Mouse (Mus musculus) hindbrain, embryonic 12.5 days (tissue): ENCODE measurements around the gene Ank. TPM values are rescaled to one million over a fixed set of nuclear protein-coding genes. Genes with fewer than 3 reads are reported as not detected.

Experiments
- ATAC-seq: fragments of 200-750 bp; cut with Nextera tagmentation; 2 replicates; pipeline ENCODE4 v1.8.0; 2017; ENCODE audit warnings: moderate TSS enrichment; ENCODE audit not compliant: low FRiP score
- H3K27ac ChIP-seq: fragments of 300-500 bp; sonication (generic); 2 replicates; pipeline ENCODE4 v1.5.1; 2016; ENCODE audit warnings: mild to moderate bottlenecking
- H3K27me3 ChIP-seq: fragments of 300-500 bp; sonication (generic); 2 replicates; pipeline ENCODE4 v1.6.1; 2016; ENCODE audit warnings: mild to moderate bottlenecking
- H3K36me3 ChIP-seq: fragments of 300-500 bp; sonication (generic); 2 replicates; pipeline ENCODE4 v1.6.1; 2016; ENCODE audit warnings: mild to moderate bottlenecking
- H3K4me1 ChIP-seq: fragments of 300-500 bp; sonication (generic); 2 replicates; pipeline ENCODE4 v1.6.1; 2016
- H3K4me2 ChIP-seq: fragments of 300-500 bp; sonication (generic); replicated peaks from 2 replicates; pipeline ENCODE4 v1.6.1; 2016; ENCODE audit warnings: mild to moderate bottlenecking
- H3K4me3 ChIP-seq: fragments of 300-500 bp; sonication (generic); 2 replicates; pipeline ENCODE4 v1.5.1; 2016; ENCODE audit warnings: mild to moderate bottlenecking
- H3K9ac ChIP-seq: fragments of 300-500 bp; sonication (generic); 2 replicates; pipeline ENCODE4 v1.6.1; 2016; ENCODE audit warnings: mild to moderate bottlenecking, moderate library complexity
- H3K9me3 ChIP-seq: fragments of 300-500 bp; sonication (generic); replicated peaks from 2 replicates; pipeline ENCODE4 v1.6.1; 2016; ENCODE audit warnings: mild to moderate bottlenecking
- WGBS: fragments of 180-500 bp; shearing (Covaris S2); methylation state at CpG from one replicate; pipeline ENCODE4 v1.1.7; 2016; 5-methylcytosine and 5-hydroxymethylcytosine counted together
- polyA plus RNA-seq: library from polyadenylated mRNA; unstranded; fragments of >200 nt; fragmentation: Nextera tagmentation; extraction: Ambion mirVana; gene quantifications from 2 replicates; pipeline ENCODE4 v1.2.1, GENCODE M21; 2016

The Ank gene
- 15.2 and 15.7 TPM in 2 replicates for polyA plus RNA-seq

GRCm38 (mm10) chr15:27466131-27467080, at the start of gene Ank:
Gene Ank, plus strand, starts transcription at chr15:27466677.
- peak within 1 kb of the TSS; percentile 95 for H3K27ac ChIP-seq
- H3K4me2 ChIP-seq, result peak within 1 kb of the TSS; percentile 68
- H3K4me1 ChIP-seq, result peaks cover 19% of the 10 kb centered on the region
- under 1% methylated on average over 93 of the region's 120 CpGs for WGBS
- no peaks in the 10 kb centered on the region for H3K9me3 ChIP-seq
- H3K27me3 ChIP-seq, result no peaks in the 10 kb centered on the region
- peak within 1 kb of the TSS; percentile 77 for H3K4me3 ChIP-seq
- peak; percentile 90 for ATAC-seq
- no peaks in the 10 kb centered on the region for H3K36me3 ChIP-seq
- H3K9ac ChIP-seq, result peak within 1 kb of the TSS; percentile 88

DNA sequence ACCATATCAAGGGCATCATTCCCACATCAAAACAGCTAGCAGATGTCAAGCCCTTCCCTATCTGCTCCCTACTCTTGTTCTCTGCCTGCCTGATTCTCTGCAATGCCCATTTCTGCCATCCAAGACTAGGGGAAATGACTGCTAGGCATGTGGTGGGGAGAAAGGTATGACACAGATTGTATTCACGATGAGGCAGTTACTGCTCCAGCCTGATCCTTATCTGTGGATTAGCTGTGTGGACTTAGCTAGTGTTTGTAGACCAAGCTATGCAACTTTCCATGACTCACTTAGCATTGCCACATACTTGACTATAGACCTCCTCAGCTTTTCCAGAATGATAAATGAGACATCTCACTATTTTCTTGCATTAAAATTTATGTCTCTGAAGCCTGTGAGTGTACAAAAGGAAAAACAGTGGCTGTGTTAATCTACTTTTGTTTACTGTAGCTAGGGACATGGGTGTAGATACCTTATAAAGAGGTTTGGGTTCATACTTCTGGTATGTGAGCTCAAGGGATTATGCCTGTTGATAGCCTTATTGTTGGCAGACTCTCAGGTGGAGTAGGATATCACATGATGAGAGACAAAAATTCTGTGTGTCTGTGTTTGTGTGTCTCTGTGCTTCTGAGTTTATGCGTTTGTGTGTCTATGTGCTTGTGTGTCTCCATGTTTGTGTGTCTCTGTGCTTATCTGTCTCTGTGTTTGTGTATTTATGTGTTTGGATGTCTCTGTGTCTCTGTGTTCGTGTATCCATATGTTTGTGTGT, 47.7 kb upstream of the Ank start:
- no peak for ATAC-seq
- no peaks in the 10 kb centered on the region for H3K9me3 ChIP-seq
- 94% methylated on average over 3 of the region's 3 CpGs for WGBS

GRCm38 (mm10) chr15:27421531-27421930, 44.9 kb upstream of the Ank start:
- WGBS, result 86% methylated on average over 6 of the region's 6 CpGs
- Histone ChIP-seq H3K4me3 (no peak overlapping the region), H3K9ac (no peak overlapping the region), H3K36me3 (no peaks in the 10 kb centered on the region), H3K27ac (no peak overlapping the region), H3K9me3 (no peaks in the 10 kb centered on the region), H3K4me2 (no peak overlapping the region), H3K4me1 (no peaks in the 10 kb centered on the region), H3K27me3 (no peaks in the 10 kb centered on the region)
- ATAC-seq, result no peak

More for the DNA sequence above, 47.7 kb upstream of the Ank start:
- Histone ChIP-seq H3K27me3 (no peaks in the 10 kb centered on the region), H3K4me3 (no peak overlapping the region), H3K4me1 (no peaks in the 10 kb centered on the region), H3K27ac (no peak overlapping the region), H3K4me2 (no peak overlapping the region), H3K36me3 (no peaks in the 10 kb centered on the region), H3K9ac (no peak overlapping the region)

DNA sequence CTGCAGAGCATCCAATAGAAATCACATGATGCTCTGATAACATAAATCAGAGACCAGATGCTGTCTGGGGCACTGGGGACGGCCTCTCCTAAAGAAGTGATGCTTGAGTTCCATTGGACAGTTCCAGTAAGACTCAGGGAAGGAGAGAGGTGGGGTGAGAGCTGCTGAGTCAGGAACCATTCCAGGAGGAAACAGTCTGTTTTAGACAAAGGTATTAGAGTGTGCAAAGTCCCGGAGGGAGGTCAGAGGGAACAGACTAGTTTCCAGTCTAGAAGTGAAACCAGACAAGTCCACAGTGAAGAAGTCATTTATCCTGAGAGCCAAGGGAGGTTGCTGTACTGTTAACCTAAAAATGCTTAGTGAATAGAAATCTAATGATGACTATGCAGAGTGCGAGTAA, 38.9 kb upstream of the Ank start:
- no peak for ATAC-seq
- Histone ChIP-seq H3K27ac (no peak overlapping the region), H3K36me3 (no peaks in the 10 kb centered on the region), H3K4me1 (no peaks in the 10 kb centered on the region), H3K9me3 (no peaks in the 10 kb centered on the region), H3K27me3 (no peaks in the 10 kb centered on the region), H3K4me3 (no peak overlapping the region), H3K9ac (no peak overlapping the region), H3K4me2 (no peak overlapping the region)
- 77% methylated on average over 3 of the region's 3 CpGs for WGBS

DNA sequence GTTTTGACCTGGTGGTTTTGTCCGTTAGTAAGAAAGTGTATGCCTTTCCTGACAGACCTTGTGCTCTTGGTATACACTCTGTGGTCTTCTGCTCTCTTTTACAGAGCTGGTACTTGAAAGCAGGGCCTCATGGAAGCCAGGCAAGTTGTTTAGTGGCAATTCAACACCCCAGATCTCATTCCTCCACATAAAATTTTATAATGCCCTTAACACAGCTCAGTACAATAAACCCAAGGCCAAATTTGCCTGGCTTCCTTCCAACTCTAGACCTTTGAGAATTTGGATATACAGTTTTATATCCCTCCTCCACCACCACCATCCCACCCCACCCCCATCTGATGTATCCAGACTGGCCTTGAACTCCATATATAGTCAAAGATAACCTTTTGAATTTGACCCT, 36.2 kb upstream of the Ank start:
- no peaks in the 10 kb centered on the region for H3K27me3 ChIP-seq
- no peak overlapping the region for H3K4me2 ChIP-seq
- H3K36me3 ChIP-seq, result no peaks in the 10 kb centered on the region
- H3K27ac ChIP-seq, result no peak overlapping the region
- WGBS, result 100% methylated on average over 1 of the region's 1 CpGs
- H3K9ac ChIP-seq, result no peak overlapping the region
- no peaks in the 10 kb centered on the region for H3K4me1 ChIP-seq
- H3K9me3 ChIP-seq, result no peaks in the 10 kb centered on the region
- no peak overlapping the region for H3K4me3 ChIP-seq
- no peak for ATAC-seq

DNA sequence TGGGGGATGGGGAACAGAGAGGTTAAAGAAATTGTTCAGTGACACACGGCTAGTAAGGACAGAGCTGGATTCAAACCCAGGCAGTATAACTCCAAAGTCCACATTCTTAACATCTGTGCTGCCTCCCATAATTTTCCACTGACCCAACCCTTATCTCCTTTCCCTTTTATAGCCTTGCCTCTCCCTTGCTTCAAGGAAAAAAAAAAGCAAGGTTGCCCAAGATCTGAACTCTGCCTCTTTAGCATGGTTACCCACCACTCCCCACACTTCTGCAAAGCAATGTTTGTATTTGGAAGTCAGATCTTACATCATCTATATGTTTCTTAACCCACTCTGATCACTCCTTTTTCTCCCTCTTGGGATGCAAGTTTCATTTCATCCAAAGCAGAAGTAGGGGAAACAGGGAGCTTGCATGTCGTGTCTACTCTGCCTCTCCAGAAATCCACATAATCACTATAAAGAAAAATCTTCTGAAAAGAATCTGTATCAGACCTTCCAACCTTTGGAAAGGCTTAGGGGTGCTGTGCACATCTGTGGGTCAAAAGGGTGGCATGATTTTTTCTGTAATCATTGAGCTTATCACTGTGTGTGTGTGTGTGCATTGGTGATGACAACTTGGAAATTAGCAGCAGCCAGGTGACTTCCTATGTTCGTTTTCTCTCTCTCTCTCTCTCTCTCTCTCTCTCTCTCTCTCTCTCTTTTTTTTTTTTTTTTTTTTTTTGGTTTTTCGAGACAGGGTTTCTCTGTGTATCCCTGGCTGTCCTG, 33.4 kb upstream of the Ank start:
- ATAC-seq, result no peak
- H3K4me3 ChIP-seq, result no peak overlapping the region
- H3K9ac ChIP-seq, result no peak overlapping the region
- 86% methylated on average over 3 of the region's 4 CpGs for WGBS
- no peaks in the 10 kb centered on the region for H3K4me1 ChIP-seq
- H3K9me3 ChIP-seq, result no peaks in the 10 kb centered on the region
- no peak overlapping the region for H3K27ac ChIP-seq
- no peaks in the 10 kb centered on the region for H3K27me3 ChIP-seq
- H3K36me3 ChIP-seq, result no peaks in the 10 kb centered on the region
- no peak overlapping the region for H3K4me2 ChIP-seq

DNA sequence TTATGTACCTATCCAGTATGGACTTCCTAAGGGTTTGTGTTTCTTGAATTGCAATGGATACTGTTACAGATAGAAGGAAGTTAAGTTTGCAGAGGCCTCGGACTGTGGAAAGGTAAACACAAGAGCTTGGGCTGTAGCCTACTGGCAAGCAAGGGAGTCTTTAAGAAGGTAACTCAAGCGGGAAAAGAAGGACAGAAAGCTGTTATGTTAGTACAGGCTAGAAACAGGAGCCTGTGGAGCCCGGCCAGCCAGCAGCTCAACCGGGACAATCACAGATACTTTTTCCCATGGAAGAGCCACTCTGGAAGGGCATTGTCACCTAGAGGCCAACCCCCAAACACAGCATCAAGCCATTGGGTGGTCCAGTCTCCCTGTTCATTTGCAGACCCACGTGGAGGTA, 31.1 kb upstream of the Ank start:
- Histone ChIP-seq H3K36me3 (no peaks in the 10 kb centered on the region), H3K9me3 (no peaks in the 10 kb centered on the region), H3K4me2 (no peak overlapping the region), H3K27ac (no peak overlapping the region), H3K4me3 (no peak overlapping the region), H3K9ac (no peak overlapping the region), H3K4me1 (no peaks in the 10 kb centered on the region), H3K27me3 (no peaks in the 10 kb centered on the region)
- ATAC-seq, result no peak
- 84% methylated on average over 5 of the region's 5 CpGs for WGBS

DNA sequence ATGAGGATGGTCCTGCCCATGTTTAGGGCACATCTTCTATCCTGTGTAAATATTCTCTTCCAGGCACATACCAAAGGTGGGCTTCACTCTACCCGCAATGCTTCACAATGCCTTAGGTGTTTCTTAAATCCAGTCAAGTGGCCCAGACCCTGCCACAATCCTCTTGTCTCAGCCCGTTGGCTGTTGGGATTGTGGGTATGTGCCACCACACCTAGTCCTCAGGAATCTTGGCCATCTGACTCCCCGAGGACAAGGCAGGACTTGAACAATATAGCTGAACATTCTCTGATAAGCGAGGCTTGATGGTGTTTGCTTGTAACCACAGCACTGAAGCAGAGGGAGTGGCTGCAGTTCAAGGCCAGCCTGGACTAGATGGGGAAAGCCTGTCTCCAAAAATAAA, 30.3 kb upstream of the Ank start:
- Histone ChIP-seq H3K4me3 (no peak overlapping the region), H3K27ac (no peak overlapping the region), H3K36me3 (no peaks in the 10 kb centered on the region), H3K4me2 (no peak overlapping the region), H3K4me1 (no peaks in the 10 kb centered on the region), H3K9me3 (no peaks in the 10 kb centered on the region), H3K27me3 (no peaks in the 10 kb centered on the region), H3K9ac (no peak overlapping the region)
- 92% methylated on average over 4 of the region's 4 CpGs for WGBS
- ATAC-seq, result no peak

DNA sequence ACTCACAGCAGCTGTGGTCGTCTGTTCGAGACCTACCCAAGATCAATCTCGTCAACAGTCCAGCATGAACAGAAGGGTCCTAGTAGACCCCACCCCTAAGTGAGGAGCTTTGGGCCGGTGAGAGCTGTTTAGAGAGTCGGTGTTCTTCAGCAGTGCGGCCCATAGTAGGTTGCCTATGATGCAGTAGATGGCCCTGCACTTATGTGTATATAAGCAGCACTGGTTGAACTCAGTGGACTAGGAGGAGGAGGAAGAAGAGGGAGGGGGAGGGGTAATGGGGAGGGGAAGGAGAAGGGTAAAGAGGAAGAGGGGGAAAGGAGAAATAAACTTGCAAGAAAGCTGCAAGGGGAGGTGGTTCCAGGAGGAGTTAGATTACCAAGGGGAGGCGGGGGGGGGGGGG, 25.4 kb upstream of the Ank start:
- no peak overlapping the region for H3K27ac ChIP-seq
- no peak for ATAC-seq
- no peak overlapping the region for H3K9ac ChIP-seq
- no peaks in the 10 kb centered on the region for H3K27me3 ChIP-seq
- 95% methylated on average over 6 of the region's 7 CpGs for WGBS
- H3K4me1 ChIP-seq, result no peaks in the 10 kb centered on the region
- H3K36me3 ChIP-seq, result no peaks in the 10 kb centered on the region
- H3K4me2 ChIP-seq, result no peak overlapping the region
- H3K4me3 ChIP-seq, result no peak overlapping the region
- no peaks in the 10 kb centered on the region for H3K9me3 ChIP-seq

- no peaks in the 10 kb centered on the region for H3K27me3 ChIP-seq
- ATAC-seq, result no peak
- 85% methylated on average over 4 of the region's 4 CpGs for WGBS
These were observed 24.9 kb upstream of the Ank start for GRCm38 (mm10) chr15:27441529-27441928.

DNA sequence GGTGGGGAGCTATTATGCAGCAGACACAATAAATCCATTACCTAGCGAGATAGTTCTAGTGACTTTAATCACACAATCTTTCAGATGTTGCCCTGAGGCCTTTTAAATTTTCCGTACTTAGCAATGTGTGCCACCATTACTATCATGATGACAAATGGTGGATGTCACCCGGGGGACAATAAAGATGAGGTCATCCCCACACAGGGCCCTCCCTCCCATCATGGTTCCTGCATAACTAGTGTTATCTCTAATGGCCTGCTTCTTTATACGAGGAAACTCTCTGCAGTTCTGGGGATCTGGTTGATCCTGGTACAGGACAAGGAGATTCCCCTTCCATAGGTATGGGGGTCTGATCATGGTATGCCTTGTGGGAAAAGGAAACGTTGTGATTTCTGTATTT, 24.5 kb upstream of the Ank start:
- no peaks in the 10 kb centered on the region for H3K36me3 ChIP-seq
- 74% methylated on average over 5 of the region's 5 CpGs for WGBS
- no peaks in the 10 kb centered on the region for H3K27me3 ChIP-seq
- H3K9ac ChIP-seq, result no peak overlapping the region
- H3K9me3 ChIP-seq, result no peaks in the 10 kb centered on the region
- no peaks in the 10 kb centered on the region for H3K4me1 ChIP-seq
- no peak overlapping the region for H3K4me2 ChIP-seq
- H3K4me3 ChIP-seq, result no peak overlapping the region
- 0 out of 2 replicates have a peak, but pooled peaks have one; percentile 63 for ATAC-seq
- H3K27ac ChIP-seq, result no peak overlapping the region

More at GRCm38 (mm10) chr15:27441529-27441928, 24.9 kb upstream of the Ank start:
- no peak overlapping the region for H3K4me3 ChIP-seq
- H3K9me3 ChIP-seq, result no peaks in the 10 kb centered on the region
- no peak overlapping the region for H3K4me2 ChIP-seq
- no peaks in the 10 kb centered on the region for H3K36me3 ChIP-seq
- H3K9ac ChIP-seq, result no peak overlapping the region
- no peaks in the 10 kb centered on the region for H3K4me1 ChIP-seq
- no peak overlapping the region for H3K27ac ChIP-seq

DNA sequence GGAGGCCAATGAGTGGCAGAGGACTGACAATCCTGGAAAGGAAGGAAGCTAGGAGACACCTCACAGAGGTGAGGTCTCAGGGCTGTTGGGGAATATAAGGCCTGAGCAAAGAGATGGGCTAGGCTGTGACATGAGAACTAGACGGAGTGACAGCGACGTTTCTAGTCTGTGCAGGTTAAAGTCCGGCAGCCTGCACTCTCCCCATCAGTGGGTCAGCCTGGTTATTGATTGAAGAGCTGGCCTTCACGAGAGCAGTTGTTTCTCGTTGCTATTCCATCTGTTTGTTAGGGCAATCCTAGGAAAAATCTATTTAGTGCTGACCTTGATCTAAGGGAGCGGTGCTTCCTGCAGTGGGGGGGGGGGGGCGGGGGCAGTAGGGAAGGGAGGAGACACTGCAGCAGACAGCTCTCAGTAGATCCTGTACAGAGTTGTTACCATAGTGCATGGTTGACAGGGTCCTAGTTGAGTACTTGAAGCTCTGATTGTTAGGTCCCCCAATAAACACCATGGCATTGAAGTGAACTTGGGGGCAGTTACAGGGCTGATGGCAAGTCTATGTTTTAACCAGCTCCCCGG, 21.6 kb upstream of the Ank start:
- H3K36me3 ChIP-seq, result no peaks in the 10 kb centered on the region
- no peaks in the 10 kb centered on the region for H3K4me1 ChIP-seq

More for the DNA sequence above, 21.6 kb upstream of the Ank start:
- H3K4me3 ChIP-seq, result no peak overlapping the region
- H3K9me3 ChIP-seq, result no peaks in the 10 kb centered on the region
- no peak for ATAC-seq
- 85% methylated on average over 8 of the region's 9 CpGs for WGBS
- H3K4me2 ChIP-seq, result no peak overlapping the region
- H3K27ac ChIP-seq, result no peak overlapping the region
- H3K9ac ChIP-seq, result no peak overlapping the region
- no peaks in the 10 kb centered on the region for H3K27me3 ChIP-seq
